In genomic region chr14:30930386-30930785, GRCm38 (mm10) we compare ENCODE assay signal across 21 mouse cellular contexts. TPM values are rescaled to one million over a fixed set of nuclear protein-coding genes. Genes with fewer than 3 reads are reported as not detected.
"Had no signal": no experiment of that assay in that cellular context is flagged by ENCODE, and none has a peak within 500 bp of the region (broad histone marks: within the 10 kb centered on the region; RNA-seq: fewer than 3 reads in every experiment).

No protein-coding gene starts in this region.

- H3K9me3 ChIP-seq: kidney, embryonic 15.5 days; limb, embryonic 15.5 days; midbrain, embryonic 15.5 days; neural tube, embryonic 12.5 days had no signal

- DNase-seq: kidney, adult 2 months; kidney, postnatal 14 days; lung, embryonic 14.5 days; lung, postnatal 10 days; lung, postnatal 4 days; thymus, adult 18-20 months; thymus, postnatal 14 days had no signal

- H3K9ac ChIP-seq: kidney, embryonic 15.5 days; limb, embryonic 15.5 days; lung, embryonic 14.5 days; midbrain, embryonic 15.5 days; neural tube, embryonic 12.5 days had no signal

- H3K4me3 ChIP-seq: kidney, embryonic 15.5 days; limb, embryonic 15.5 days; midbrain, embryonic 15.5 days; neural tube, embryonic 12.5 days had no signal

- H3K4me1 ChIP-seq: kidney, embryonic 15.5 days; limb, embryonic 15.5 days; midbrain, embryonic 15.5 days; neural tube, embryonic 12.5 days had no signal

- H3K36me3 ChIP-seq: kidney, embryonic 15.5 days; limb, embryonic 15.5 days; midbrain, embryonic 15.5 days; neural tube, embryonic 12.5 days had no signal

- H3K27me3 ChIP-seq: kidney, embryonic 15.5 days; limb, embryonic 15.5 days; midbrain, embryonic 15.5 days; neural tube, embryonic 12.5 days had no signal

- H3K27ac ChIP-seq: kidney, embryonic 15.5 days; limb, embryonic 15.5 days; midbrain, embryonic 15.5 days; neural tube, embryonic 12.5 days had no signal

RNA-seq across cellular contexts. Expression of gene Itih3, which starts 6.8 kb away (rescaled TPM):
- total RNA-seq: megakaryocyte, adult 5-6 weeks; monocyte, adult 5-6 weeks; neutrophil, adult 5-6 weeks had no signal

RNA-seq across cellular contexts. Expression of gene Itih1, which starts 12.7 kb away (rescaled TPM):
- total RNA-seq: layer of hippocampus, adult 8-10 months; layer of hippocampus, postnatal 25 days; left cerebral cortex, adult 8-10 months; left cerebral cortex, postnatal 25 days; megakaryocyte, adult 5-6 weeks; monocyte, adult 5-6 weeks; neutrophil, adult 5-6 weeks had no signal
- polyA plus RNA-seq: limb, embryonic 11.5 days; lung, embryonic 14.5 days; midbrain, embryonic 11.5 days; midbrain, embryonic 15.5 days; stomach, embryonic 14.5 days had no signal

RNA-seq across cellular contexts. Expression of gene Itih4, which starts 44.1 kb away (rescaled TPM):
- total RNA-seq: layer of hippocampus, postnatal 25 days; megakaryocyte, adult 5-6 weeks; monocyte, adult 5-6 weeks; neutrophil, adult 5-6 weeks had no signal
- polyA plus RNA-seq: limb, embryonic 11.5 days; lung, embryonic 14.5 days; midbrain, embryonic 11.5 days; midbrain, embryonic 15.5 days; neural tube, embryonic 12.5 days had no signal

RNA-seq across cellular contexts. Expression of gene Mustn1, which starts 51.4 kb away (rescaled TPM):
- total RNA-seq: monocyte, adult 5-6 weeks had no signal
